Mouse (Mus musculus) kidney, embryonic 15.5 days (tissue): ENCODE data around the gene Trim2. TPM values are rescaled to one million over a fixed set of nuclear protein-coding genes. Genes with fewer than 3 reads are reported as not detected.

Experiments used
- ATAC-seq: fragments of 200-750 bp; cut with Nextera tagmentation; replicated peaks from 2 replicates; pipeline ENCODE4 v1.8.0; 2017; ENCODE audit warnings: moderate TSS enrichment; ENCODE audit not compliant: low FRiP score
- H3K27ac ChIP-seq: fragments of 300-500 bp; sonication (generic); 2 replicates; pipeline ENCODE4 v1.5.1; 2015; ENCODE audit warnings: mild to moderate bottlenecking, inconsistent platforms
- H3K27me3 ChIP-seq: fragments of 300-500 bp; sonication (generic); 2 replicates; pipeline ENCODE4 v1.6.1; 2015; ENCODE audit warnings: inconsistent platforms
- H3K36me3 ChIP-seq: fragments of 300-500 bp; sonication (generic); 2 replicates; pipeline ENCODE4 v1.6.1; 2015; ENCODE audit warnings: inconsistent platforms
- H3K4me1 ChIP-seq: fragments of 300-500 bp; sonication (generic); 2 replicates; pipeline ENCODE4 v1.6.1; 2015; ENCODE audit warnings: inconsistent platforms
- H3K4me2 ChIP-seq: fragments of 300-500 bp; sonication (generic); 2 replicates; pipeline ENCODE4 v1.6.1; 2015; ENCODE audit warnings: moderate library complexity, mild to moderate bottlenecking, inconsistent platforms
- H3K4me3 ChIP-seq: fragments of 300-500 bp; sonication (generic); replicated peaks from 2 replicates; pipeline ENCODE4 v1.5.1; 2015; ENCODE audit warnings: mild to moderate bottlenecking, inconsistent platforms
- H3K9ac ChIP-seq: fragments of 300-500 bp; sonication (generic); 2 replicates; pipeline ENCODE4 v1.6.1; 2015; ENCODE audit warnings: mild to moderate bottlenecking, inconsistent platforms
- H3K9me3 ChIP-seq: fragments of 300-500 bp; sonication (generic); replicated peaks from 2 replicates; pipeline ENCODE4 v1.6.1; 2016; ENCODE audit warnings: inconsistent platforms
- WGBS: fragments of 180-500 bp; shearing (Covaris S2); methylation state at CpG from one replicate; pipeline ENCODE4 v1.1.7; 2015; ENCODE audit warnings: mixed read lengths; 5-methylcytosine and 5-hydroxymethylcytosine counted together
- polyA plus RNA-seq: library from polyadenylated mRNA; unstranded; fragments of >200 nt; fragmentation: Nextera tagmentation; extraction: Ambion mirVana; gene quantifications from 2 replicates; pipeline ENCODE4 v1.2.1, GENCODE M21; 2015

Gene Trim2
- polyA plus RNA-seq, 1 experiment from 2014 or later, result 27.8 TPM

DNA sequence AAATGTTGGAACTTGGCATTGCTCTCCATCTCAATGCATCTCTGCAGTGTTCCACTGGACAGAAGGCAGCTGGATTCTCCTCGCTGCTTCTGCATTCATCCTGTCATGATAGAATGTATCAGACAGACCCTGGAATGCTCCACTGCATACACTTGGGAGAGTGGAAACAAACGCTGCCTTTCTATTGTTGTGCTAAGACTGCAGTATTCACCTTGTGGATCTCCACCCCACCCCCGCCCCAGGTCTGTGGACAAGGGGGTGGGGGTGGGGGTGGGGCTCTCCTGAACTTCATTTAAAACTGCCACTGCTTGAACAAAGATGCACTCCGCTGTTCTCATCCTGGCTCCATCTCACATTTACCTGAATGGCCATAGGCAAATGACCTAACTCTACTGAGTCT is 112.8 kb downstream of the Trim2 start:
- Histone ChIP-seq H3K9ac (no peak overlapping the region), H3K4me1 (peaks cover 34% of the 10 kb centered on the region), H3K4me2 (no peak overlapping the region), H3K4me3 (no peak overlapping the region), H3K36me3 (peaks cover 14% of the 10 kb centered on the region; the same call in 1 of the 2 replicates), H3K27me3 (0 out of 2 replicates have a peak, but pooled peaks cover 5% of the 10 kb centered on the region), H3K27ac (no peak overlapping the region), H3K9me3 (no peaks in the 10 kb centered on the region)
- ATAC-seq, result no peak
- 61% methylated on average over 4 of the region's 4 CpGs for WGBS

DNA sequence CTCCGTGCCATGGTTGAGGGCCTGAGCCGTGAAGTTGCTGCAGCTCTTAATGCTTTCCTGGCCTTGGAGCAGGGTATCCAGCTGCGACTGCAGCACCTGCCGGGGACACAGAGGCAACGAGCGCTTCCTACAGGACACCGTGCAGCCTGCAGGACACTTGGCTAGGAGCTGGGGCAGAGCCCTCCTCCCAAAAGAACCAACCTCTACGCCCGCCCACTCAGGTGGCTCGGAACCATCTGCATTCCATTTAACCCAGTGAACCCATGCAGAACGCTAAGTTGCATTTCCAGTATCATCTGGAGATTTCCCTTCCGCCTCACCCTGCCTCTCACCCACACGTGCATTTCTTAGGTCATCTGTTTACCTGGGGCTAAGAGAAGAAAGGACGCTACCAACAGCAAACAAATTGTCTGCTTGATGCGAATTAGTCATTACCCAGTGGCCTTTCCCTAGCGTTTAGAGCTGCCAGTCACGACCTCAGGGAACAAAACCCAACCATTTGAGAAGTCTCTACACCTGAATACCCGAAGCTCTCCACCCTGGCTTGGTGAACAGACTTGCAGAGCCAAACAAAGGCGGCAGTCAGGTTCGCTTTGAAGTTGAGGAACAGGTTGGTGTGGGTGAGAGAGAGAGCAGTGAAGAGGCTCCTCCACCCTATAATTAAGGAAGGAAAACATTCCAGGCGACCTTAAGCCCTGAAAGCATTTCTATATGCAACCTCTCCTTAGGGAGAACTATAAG is 115.4 kb downstream of the Trim2 start:
- Histone ChIP-seq H3K4me1 (peaks cover 34% of the 10 kb centered on the region), H3K4me2 (peak overlapping the region; percentile 59), H3K9ac (no peak overlapping the region), H3K9me3 (no peaks in the 10 kb centered on the region), H3K27ac (peak overlapping the region; percentile 28), H3K27me3 (0 out of 2 replicates have a peak, but pooled peaks cover 5% of the 10 kb centered on the region), H3K36me3 (peaks cover 7% of the 10 kb centered on the region; the same call in 1 of the 2 replicates), H3K4me3 (peak overlapping the region; percentile 39)
- peak; percentile 65; the same call in 1 of the 2 replicates for ATAC-seq
- 42% methylated on average over 21 of the region's 21 CpGs for WGBS

DNA sequence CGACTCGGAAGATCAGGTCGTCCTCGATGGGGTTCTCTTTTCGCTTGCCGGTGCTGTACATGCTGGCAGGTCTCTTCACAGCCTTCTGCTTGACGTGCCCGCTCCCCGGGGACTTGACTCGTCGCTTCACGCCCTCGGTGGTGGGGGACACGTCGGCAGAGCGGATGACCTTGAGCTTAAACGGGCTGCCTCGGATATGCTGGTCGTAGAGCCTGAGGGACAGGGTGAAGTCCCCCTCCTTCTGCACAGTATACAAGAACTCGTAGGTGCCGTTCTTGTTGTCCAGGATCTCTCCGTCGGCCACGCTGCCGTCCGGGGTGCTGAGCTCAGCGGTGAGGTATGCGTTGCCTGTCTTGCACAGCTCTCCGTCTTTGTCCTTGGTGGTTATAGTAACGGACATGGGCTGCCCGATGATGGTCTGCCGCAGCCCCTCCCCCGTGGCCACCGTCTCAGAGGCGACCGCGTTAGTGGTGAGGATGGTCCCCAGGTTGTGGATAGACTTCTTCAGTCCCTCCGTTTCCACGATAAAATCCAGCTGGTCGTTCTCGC is 116.1 kb downstream of the Trim2 start:
- Histone ChIP-seq H3K4me2 (peak overlapping the region; percentile 59), H3K4me3 (peak overlapping the region; percentile 39), H3K4me1 (peaks cover 34% of the 10 kb centered on the region), H3K9ac (no peak overlapping the region), H3K27ac (peak overlapping the region; percentile 28), H3K9me3 (no peaks in the 10 kb centered on the region), H3K36me3 (peaks cover 7% of the 10 kb centered on the region; the same call in 1 of the 2 replicates), H3K27me3 (0 out of 2 replicates have a peak, but pooled peaks cover 5% of the 10 kb centered on the region)
- ATAC-seq, result peak; percentile 59
- 8% methylated on average over 41 of the region's 41 CpGs for WGBS

DNA sequence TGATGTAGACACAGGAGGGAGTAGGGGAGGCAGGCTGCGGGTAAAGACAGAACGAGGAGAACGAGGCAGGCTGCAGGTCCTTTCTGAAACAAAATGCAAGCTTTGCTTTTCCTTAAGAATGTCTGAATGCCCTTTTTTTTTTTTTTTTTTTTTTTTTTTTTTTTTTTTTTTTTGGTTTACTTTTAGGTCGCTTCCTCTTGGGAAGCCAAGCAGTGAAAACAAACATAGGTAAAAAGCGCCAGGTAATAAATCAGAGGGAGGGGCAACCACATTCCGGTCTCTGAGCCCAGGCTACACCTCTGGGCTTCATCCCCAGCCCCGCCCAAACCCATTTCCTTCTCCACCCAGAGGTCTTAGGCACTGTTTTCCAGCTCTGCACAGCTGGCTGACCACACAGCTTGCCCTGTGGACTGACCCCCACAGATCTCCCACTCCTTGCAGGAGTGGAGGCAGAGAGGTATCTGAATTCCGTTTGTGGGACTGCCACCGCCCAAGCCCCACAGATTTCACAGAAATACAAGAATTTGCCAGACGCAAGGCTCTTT is 117.0 kb downstream of the Trim2 start:
- 17% methylated on average over 10 of the region's 10 CpGs for WGBS
- Histone ChIP-seq H3K9ac (no peak overlapping the region), H3K4me1 (peaks cover 34% of the 10 kb centered on the region), H3K4me3 (peak overlapping the region; percentile 39), H3K9me3 (no peaks in the 10 kb centered on the region), H3K27me3 (0 out of 2 replicates have a peak, but pooled peaks cover 5% of the 10 kb centered on the region), H3K36me3 (peaks cover 7% of the 10 kb centered on the region; the same call in 1 of the 2 replicates), H3K4me2 (peak overlapping the region; percentile 59), H3K27ac (peak overlapping the region; percentile 45)
- ATAC-seq, result peak; percentile 80

DNA sequence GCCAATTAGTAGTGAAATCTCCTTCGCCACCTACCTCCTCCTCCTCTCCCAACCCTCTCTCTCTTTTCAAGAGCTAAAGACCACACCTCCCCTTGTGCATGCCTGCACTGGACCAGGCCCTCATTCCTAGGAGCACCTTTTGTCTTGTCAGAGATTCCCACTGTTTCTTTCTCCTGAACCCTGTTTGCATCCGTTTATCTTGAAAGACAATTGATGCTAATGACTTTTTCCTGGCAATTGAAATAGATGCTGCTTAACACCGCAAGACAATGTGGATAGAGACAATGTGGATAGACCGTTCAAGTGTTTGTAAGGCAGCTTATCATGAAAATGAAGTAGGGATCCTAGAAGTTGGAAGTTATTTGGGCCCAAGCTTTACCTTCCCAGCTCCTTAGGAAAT is 125.0 kb downstream of the Trim2 start:
- no peak for ATAC-seq
- WGBS, result 67% methylated on average over 4 of the region's 4 CpGs

DNA sequence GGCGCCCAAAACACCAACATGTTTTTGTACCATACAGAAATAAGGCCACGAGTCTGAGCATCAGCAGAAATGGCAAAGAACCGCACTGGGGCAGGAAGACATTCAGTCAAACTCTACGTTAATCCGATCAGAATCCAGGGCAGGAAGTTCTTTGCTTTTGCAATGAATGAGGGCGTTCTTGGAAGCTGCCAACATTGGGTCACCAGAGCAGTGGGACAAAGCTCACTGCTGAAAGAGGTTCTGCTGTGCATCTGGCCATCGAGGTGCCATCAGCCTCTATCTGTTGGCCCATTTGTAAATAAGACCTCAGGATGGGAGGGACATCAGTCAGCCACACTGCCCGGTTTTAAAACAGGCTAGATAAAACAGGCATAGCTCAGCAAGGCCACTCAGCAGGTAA is 125.6 kb downstream of the Trim2 start:
- no peaks in the 10 kb centered on the region for H3K9me3 ChIP-seq
- no peak overlapping the region for H3K4me2 ChIP-seq
- H3K4me3 ChIP-seq, result no peak overlapping the region
- ATAC-seq, result no peak
- H3K27ac ChIP-seq, result no peak overlapping the region
- WGBS, result 63% methylated on average over 8 of the region's 8 CpGs
- 0 out of 2 replicates have a peak, but pooled peaks cover 8% of the 10 kb centered on the region for H3K36me3 ChIP-seq
- no peaks in the 10 kb centered on the region for H3K27me3 ChIP-seq
- no peak overlapping the region for H3K9ac ChIP-seq
- H3K4me1 ChIP-seq, result no peaks in the 10 kb centered on the region

More for the DNA sequence above, 125.0 kb downstream of the Trim2 start:
- H3K27me3 ChIP-seq, result no peaks in the 10 kb centered on the region
- H3K9me3 ChIP-seq, result no peaks in the 10 kb centered on the region
- H3K9ac ChIP-seq, result no peak overlapping the region
- no peak overlapping the region for H3K27ac ChIP-seq
- H3K4me2 ChIP-seq, result no peak overlapping the region
- H3K36me3 ChIP-seq, result 0 out of 2 replicates have a peak, but pooled peaks cover 5% of the 10 kb centered on the region
- no peaks in the 10 kb centered on the region for H3K4me1 ChIP-seq
- no peak overlapping the region for H3K4me3 ChIP-seq

DNA sequence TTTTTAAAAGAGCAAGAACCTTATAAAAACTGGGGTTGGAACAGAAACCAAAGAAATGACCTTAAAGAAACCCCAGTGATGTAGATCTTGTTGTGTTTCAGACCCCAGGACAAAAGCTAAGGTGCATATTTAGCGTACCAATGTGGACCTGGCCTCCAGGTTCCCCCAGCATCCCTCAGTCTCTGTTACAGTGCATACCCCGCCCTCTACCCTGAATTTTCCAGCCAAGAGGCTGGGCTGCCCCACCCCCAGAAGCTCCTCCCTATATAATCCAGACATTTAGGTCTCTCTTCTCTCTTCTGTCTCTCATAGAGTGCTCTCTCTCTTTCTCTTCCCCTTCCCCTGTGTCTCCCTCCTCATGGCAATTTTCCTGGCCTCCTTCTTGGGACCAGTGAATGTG is 126.4 kb downstream of the Trim2 start:
- ATAC-seq, result no peak
- H3K36me3 ChIP-seq, result 0 out of 2 replicates have a peak, but pooled peaks cover 8% of the 10 kb centered on the region

DNA sequence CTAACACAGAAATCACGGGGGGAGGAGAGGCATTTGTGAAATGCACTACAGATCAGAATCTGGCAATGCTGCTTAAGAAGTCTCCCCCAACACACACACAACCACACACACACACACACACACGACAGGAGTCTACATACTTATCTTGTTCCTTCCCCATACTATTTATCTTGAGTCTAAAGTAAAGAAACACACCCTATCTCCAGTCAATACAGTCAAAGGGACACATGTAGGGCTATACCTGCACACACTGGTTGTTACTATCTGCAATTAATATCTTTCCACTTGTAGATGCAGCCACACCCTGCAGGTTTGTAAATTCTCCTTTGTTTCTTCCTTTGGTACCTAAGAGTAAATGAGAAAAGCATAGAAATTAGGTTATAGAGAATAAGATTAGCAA is 128.8 kb downstream of the Trim2 start:
- Histone ChIP-seq H3K4me1 (no peaks in the 10 kb centered on the region), H3K36me3 (0 out of 2 replicates have a peak, but pooled peaks cover 6% of the 10 kb centered on the region), H3K4me3 (no peak overlapping the region), H3K4me2 (no peak overlapping the region), H3K9me3 (no peaks in the 10 kb centered on the region), H3K9ac (no peak overlapping the region), H3K27me3 (no peaks in the 10 kb centered on the region), H3K27ac (no peak overlapping the region)
- no peak for ATAC-seq
- WGBS, result 75% methylated on average over 2 of the region's 2 CpGs

More for the DNA sequence above, 126.4 kb downstream of the Trim2 start:
- Histone ChIP-seq H3K4me1 (no peaks in the 10 kb centered on the region), H3K4me3 (no peak overlapping the region), H3K9me3 (no peaks in the 10 kb centered on the region), H3K27ac (no peak overlapping the region), H3K9ac (no peak overlapping the region), H3K27me3 (no peaks in the 10 kb centered on the region), H3K4me2 (no peak overlapping the region)
- 79% methylated on average over 2 of the region's 2 CpGs for WGBS

DNA sequence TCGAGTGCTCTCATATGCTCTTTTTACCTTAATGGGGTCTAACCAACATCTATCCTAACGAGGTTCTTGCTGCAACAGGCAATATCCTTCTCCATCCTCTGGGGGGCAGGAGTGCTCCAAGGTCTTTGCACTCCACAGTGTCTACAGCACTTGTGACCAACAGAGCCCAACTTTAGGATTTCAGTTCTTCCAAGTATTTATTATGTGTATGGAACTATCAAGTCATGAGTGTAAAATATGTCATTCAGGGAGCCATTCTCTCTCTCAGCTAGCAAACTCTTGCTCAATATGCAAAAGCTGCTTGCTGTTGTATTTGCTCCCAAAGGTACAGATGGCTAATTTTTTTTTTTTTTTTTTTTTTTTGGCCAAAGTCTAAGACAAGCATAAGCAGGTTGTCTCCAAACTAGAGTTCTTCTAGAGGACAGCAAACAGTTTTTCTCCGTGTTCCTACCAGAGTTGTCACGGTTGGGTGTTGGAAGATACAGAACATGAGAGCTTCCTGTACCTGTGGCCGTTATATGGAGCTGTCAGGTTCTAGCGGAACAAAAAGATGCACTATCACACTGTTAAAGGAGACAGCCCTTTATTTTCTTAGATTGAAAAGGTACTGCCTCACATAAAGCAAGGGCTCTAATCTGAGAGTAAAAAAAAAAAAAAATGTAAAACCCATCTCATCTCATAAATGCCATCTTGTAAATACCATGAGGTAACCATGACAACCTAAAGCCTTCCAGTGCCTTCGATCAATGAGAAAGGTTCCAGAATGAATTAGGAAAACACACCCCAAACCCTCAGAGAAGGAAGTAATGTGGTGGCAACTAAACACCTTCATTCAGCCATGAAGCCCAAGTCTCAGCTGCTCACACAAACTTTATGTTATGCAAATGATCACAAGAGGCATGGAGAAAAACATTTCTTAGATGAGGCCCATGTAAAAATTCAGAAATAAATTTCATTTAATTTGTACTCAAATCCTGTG is 131.1 kb downstream of the Trim2 start:
- H3K4me1 ChIP-seq, result no peaks in the 10 kb centered on the region
- ATAC-seq, result 0 out of 2 replicates have a peak, but pooled peaks have one; percentile 58
- 56% methylated on average over 7 of the region's 7 CpGs for WGBS

DNA sequence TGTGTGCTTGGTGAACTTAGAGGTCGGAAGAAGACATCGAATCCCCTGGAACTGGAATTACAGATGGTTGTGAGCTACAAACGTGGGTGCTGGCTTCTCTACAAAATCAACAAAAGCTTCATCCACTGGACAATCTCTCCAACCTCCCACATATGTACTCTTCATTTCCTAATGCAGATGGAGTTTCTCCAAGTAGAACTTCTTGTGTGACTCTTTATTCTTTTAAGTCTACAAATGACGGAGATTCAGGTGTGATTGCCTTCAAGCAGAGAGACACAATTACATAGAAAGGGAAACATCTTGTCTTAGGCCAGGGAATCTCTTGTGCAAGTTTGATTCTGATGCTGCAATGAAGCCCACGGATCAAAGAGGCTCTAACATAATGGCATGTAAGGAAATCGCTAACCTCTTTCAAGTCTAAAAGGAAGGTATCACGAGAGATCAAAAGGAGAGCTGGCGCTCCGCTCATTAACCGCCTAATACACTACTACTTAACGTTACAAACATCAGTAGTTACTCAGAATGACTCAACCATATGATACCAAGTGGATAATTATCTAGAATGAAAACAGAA is 133.0 kb downstream of the Trim2 start, which contains the start of gene Gm6525:
TSS of gene Gm6525 (plus strand) at position 524 of the 574 bp plus-strand sequence.
- no peak for ATAC-seq
- Histone ChIP-seq H3K4me1 (no peaks in the 10 kb centered on the region), H3K27me3 (no peaks in the 10 kb centered on the region), H3K9ac (no peak within 1 kb of the TSS), H3K36me3 (peaks cover 20% of the 10 kb centered on the region; the same call in 1 of the 2 replicates), H3K4me3 (no peak within 1 kb of the TSS), H3K27ac (no peak within 1 kb of the TSS), H3K9me3 (no peaks in the 10 kb centered on the region), H3K4me2 (no peak within 1 kb of the TSS)
- WGBS, result 60% methylated on average over 11 of the region's 11 CpGs

More for the DNA sequence above, 131.1 kb downstream of the Trim2 start:
- no peak overlapping the region for H3K4me2 ChIP-seq
- H3K36me3 ChIP-seq, result peaks cover 15% of the 10 kb centered on the region; the same call in 1 of the 2 replicates
- H3K4me3 ChIP-seq, result no peak overlapping the region
- no peaks in the 10 kb centered on the region for H3K27me3 ChIP-seq
- no peak overlapping the region for H3K9ac ChIP-seq
- no peaks in the 10 kb centered on the region for H3K9me3 ChIP-seq
- no peak overlapping the region for H3K27ac ChIP-seq

DNA sequence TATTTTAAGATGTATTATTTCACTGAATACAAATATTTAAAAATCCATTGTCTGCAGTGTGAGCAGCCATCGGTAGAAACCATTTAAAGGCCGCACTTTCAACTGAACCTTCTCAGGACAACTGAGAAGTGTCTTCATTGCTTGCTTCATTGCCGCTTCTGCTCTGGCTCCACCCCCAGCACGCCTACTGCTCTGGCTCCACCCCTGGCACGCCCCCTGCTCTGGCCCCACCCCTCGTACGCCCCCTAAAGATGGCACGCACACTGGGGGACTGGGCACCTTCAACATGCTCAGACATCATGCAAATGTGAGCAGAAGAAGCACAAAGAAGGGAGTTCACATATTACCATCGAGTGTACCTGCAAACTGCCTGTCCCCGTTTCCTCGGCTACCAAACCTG is 134.3 kb downstream of the Trim2 start:
- Histone ChIP-seq H3K4me3 (no peak overlapping the region), H3K4me2 (no peak overlapping the region), H3K9ac (no peak overlapping the region), H3K27ac (no peak overlapping the region), H3K9me3 (no peaks in the 10 kb centered on the region), H3K27me3 (no peaks in the 10 kb centered on the region), H3K4me1 (no peaks in the 10 kb centered on the region), H3K36me3 (peaks cover 21% of the 10 kb centered on the region; the same call in 1 of the 2 replicates)
- 54% methylated on average over 11 of the region's 11 CpGs for WGBS
- ATAC-seq, result no peak
